Mouse (Mus musculus): Measurements from ENCODE around the gene Rbm38. TPM values are rescaled to one million over a fixed set of nuclear protein-coding genes. Genes with fewer than 3 reads are reported as not detected.

Rbm38 gene
- total and polyA plus RNA-seq, 3 experiments = 18.4 to 174 (median 27.2) TPM

DNA sequence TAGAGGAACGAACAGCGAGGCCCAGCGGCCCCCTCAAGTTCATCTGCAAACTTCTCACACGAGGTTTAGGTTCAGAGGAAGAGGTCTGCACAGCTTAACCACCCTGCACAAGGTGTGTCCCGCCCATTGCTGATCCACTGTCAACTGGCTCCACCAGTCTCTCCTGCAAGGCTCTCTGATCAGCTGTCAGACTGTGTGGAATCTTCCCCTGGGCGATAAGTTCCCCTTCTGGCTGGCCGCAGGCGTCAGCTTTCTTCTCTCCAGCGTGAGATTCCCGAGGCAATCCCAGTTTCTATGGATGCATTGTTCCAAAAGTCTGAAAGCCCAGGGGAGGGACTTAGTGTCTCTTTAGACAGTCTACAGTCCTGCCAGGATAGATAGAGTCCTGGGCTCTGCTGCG lies 38.0 kb downstream of the Rbm38 start:
- DNase-seq = no peak

GRCm38 (mm10) chr2:173060450-173060849 lies 40.2 kb downstream of the Rbm38 start:
- no peak for DNase-seq

DNA sequence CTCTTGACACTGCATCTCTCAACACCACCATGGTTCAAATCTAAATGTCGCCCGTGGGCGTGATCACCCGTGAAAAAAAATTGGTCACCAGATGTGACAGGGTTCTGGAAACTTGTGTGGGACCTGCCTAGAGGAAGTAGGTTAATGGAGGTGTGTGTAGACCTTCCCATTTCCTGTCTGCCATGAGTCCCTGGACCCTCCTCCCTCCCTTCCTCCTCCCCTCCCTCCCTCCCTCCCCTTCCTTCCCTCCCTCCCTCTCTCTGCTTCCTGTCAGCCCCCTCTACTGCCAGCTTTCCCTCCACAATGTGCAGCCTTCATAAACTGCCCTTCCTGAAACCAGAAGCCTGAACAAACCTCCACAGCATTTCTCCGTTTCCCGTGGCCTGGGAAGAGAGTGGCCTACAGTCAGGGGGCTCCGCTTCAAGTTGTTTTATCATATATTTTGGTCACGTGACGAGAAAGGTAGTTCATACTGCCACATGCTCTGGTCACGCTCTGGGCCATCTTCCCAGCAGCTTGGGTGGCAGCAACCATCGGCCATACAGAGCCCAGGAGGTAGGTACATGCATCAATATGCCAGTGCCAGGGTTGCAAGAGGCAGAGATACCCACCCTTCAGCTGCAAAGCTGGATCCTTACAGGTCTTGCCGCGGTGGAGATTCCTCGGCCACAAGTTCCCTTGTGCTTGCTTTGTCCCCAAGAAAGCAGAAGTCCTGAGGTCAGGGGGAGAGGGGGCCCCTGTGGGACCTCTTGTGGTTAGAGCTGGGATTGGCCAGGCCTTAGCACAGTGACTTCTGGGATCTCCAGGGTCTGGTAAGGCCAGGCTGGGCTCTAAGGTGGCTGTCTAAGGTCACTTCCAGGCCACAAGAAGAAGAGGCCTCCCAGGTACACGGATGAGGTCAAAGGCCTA lies 41.4 kb downstream of the Rbm38 start:
- no peak for DNase-seq

GRCm38 (mm10) chr2:173063219-173063618 lies 42.9 kb downstream of the Rbm38 start:
- DNase-seq = no peak

DNA sequence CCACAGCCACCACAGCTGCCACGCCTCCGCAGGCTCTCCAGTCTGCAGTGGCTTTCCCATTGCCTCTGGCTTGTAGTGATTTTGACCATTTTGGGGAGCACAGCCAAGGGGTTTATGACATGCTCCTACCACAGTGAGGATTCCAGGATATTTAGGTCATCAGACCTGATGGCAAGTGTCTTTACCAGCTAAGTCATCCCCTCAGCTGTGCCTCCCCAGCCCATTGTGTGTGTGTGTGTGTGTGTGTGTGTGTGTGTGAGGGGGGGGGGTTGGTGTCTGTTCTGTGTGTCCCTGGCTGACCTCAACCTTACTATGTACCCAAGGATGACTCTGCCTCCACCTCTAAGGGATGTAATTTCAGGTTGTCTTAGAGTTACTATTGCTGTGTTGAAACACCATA lies 44.6 kb downstream of the Rbm38 start:
- DNase-seq = no peak

DNA sequence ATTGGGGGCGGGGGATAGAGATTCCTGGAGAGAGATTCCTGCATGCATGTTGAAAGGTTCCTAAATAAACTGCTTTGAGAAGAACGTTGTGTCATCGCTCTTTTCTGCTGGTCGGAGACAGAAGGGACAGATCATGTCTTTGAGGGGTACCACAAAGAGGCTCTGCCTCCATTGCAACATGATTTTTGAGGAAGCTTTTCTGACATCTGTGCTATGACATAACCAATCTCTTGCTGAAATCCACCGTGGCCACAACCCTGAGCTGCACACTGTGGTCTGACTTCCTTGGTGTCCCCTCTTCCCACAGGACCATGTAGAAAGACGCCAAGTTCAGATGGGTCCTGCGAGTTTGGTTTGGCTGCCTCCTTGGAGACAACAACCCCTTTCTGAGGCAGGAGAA lies 52.6 kb downstream of the Rbm38 start:
- no peak for DNase-seq

- no peak for DNase-seq
Measured at GRCm38 (mm10) chr2:173073666-173074065, 53.4 kb downstream of the Rbm38 start.

GRCm38 (mm10) chr2:173076921-173077320 lies 56.6 kb downstream of the Rbm38 start:
- DNase-seq = no peak

GRCm38 (mm10) chr2:173079766-173080549 lies 59.7 kb downstream of the Rbm38 start:
- no peak for DNase-seq

DNA sequence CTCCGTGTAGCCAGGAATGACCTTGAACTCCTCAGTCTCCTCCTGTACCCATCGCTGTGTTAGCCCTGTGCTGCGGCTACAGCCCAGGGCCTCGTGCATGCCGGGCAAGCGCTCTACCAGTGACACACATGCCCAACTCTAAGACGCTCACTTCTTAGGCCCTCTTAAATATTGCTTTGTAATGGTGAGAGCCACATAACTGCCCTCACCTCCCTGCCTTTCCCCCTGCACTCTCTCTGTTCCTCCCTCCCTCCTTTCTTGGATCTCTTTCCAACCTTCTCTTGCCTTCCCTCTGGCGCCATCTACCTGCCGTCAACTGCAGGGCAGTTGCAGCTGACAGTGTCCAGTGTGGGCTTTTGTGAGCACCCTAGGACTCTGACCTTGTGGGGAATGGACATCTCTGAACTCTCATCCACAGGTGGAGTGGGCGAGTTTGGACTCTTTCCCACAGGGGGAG lies 60.5 kb downstream of the Rbm38 start:
- peak; percentile 80 for DNase-seq

- no peak for DNase-seq
Measured at GRCm38 (mm10) chr2:173082706-173083105, 62.4 kb downstream of the Rbm38 start.

DNA sequence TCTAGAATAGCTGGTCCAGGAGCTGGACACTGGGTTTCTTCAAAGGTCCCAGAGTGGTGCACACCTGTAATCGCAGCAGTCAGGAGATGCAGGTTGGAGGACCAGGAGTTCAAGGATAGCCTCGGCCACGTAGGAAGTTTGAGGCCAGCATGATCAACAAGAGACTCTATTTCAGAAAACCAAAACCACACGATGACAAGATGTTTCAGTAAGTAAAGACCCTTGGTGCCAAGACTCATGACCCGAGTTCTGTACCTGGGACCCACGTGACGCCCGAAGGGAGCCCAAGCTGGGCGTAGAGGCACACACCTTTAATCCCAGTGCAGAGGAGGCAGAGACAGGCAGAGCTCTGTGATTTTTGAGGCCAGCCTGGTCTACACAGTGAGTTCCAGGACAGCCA lies 62.8 kb downstream of the Rbm38 start:
- no peak for DNase-seq

DNA sequence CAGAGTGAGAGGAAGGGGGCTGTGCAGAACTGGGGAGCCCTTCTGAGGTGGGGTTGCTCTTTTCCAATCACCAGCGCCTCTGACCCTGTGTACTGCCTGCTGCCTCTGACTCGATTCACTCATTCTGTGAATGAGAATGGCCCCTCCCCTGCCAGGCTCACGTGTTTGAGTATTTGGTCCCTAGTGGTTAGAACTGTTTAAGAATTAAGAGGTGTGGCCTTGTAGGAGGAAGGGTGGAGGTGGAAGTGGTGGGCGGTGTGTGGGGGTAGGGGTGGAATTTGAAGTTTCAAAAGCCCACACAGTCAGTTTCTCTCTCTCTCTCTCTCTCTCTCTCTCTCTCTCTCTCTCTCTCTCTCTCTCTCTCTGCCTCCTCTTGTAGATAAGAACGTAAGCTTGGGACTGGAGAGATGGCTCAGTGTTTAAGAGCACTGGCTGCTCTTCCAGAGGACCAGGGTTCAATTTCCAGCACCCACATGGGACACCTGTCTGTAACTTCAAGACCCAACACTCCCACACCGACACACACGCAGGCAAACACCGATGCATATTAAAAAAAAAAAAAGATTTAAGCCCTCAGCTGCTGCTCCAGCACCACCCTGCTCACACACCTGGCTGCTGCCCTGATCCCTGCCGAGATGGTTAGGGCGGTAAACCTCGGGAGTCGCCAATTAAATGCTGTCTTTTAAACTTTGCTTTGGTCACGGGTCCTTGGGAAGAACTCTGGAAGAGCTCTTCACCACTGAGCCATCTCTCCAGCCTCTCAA lies 63.6 kb downstream of the Rbm38 start:
- DNase-seq = peak; percentile 20

Other genes with a start within 250 kb of the Rbm38 start
- gene Bmp7, start 80.2 kb upstream of the Rbm38 start, total RNA-seq (2021) = 10 to 100 TPM; 28.9 to 75.7 TPM
- 90.8 and 96.8 TPM in 2 replicates for gene Bmp7, start 80.2 kb upstream of the Rbm38 start, polyA plus RNA-seq (2012; rRNA removed)
- not detected for gene Spo11, start 42.8 kb upstream of the Rbm38 start, total RNA-seq (2021)
- not detected in 2 replicates for gene Spo11, start 42.8 kb upstream of the Rbm38 start, polyA plus RNA-seq (2012; rRNA removed)
- 10 to 100 TPM; 61.7 to 68.7 TPM for gene Rae1, start 20.4 kb upstream of the Rbm38 start, total RNA-seq (2021)
- 93.9 and 123 TPM in 2 replicates for gene Rae1, start 20.4 kb upstream of the Rbm38 start, polyA plus RNA-seq (2012; rRNA removed)
- gene Ctcfl, start 99.0 kb downstream of the Rbm38 start, total RNA-seq (2021) = under 1 TPM; 0.10 to 0.12 TPM
- not detected in 2 replicates for gene Ctcfl, start 99.0 kb downstream of the Rbm38 start, polyA plus RNA-seq (2012; rRNA removed)
- gene Pck1, start 132.6 kb downstream of the Rbm38 start, total RNA-seq (2021) = 1,000 to 10,000 TPM in 1 of 2 experiments, 100 to 1,000 TPM in 1; 919 to 1,359 TPM
- gene Pck1, start 132.6 kb downstream of the Rbm38 start, polyA plus RNA-seq (2012; rRNA removed) = 84.6 and 134 TPM in 2 replicates
- gene Zbp1, start 198.4 kb downstream of the Rbm38 start, total RNA-seq (2021) = 1 to 10 TPM; 2.7 to 9.0 TPM
- gene Zbp1, start 198.4 kb downstream of the Rbm38 start, polyA plus RNA-seq (2012; rRNA removed) = 3.3 and 3.8 TPM in 2 replicates

Measured in adrenal gland, adult 2 months (tissue).